Mouse (Mus musculus) MEL (cell line): ENCODE data around the gene Vgll4.

Source experiments
- BHLHE40 ChIP-seq: IDR thresholded peaks from 2 replicates; pipeline ENCODE4 v1.6.1; 2012; ENCODE audit warnings: low read depth, mild to moderate bottlenecking, inconsistent platforms, low read length, improper control_type of control experiment, borderline replicate concordance
- CTCF ChIP-seq, 3 experiments: IDR thresholded peaks in 2 of 3; conservative IDR thresholded peaks in 1 of 3; 2 replicates each; pipeline ENCODE4 v1.5.1; 2011 to 2012; ENCODE audit warnings: low read length in 3 of 3, low read depth in 2 of 3, mild to moderate bottlenecking in 2 of 3, improper control_type of control experiment in 1 of 3, inconsistent platforms in 1 of 3, mixed read lengths in 1 of 3, moderate library complexity in 1 of 3; ENCODE audit not compliant: control insufficient read depth in 1 of 3, insufficient read depth in 1 of 3, poor library complexity in 1 of 3, severe bottlenecking in 1 of 3
- ELF1 ChIP-seq: IDR thresholded peaks from 2 replicates; pipeline ENCODE4 v1.6.1; 2014; ENCODE audit warnings: low read depth, mild to moderate bottlenecking, inconsistent platforms, low read length, improper control_type of control experiment, moderate library complexity
- GABPA ChIP-seq: IDR thresholded peaks from 2 replicates; pipeline ENCODE4 v1.6.1; 2012; ENCODE audit warnings: low read depth, mild to moderate bottlenecking, inconsistent platforms, low read length, improper control_type of control experiment, moderate library complexity
- MYC ChIP-seq: IDR thresholded peaks from 2 replicates; pipeline ENCODE4 v1.6.1; 2011; ENCODE audit warnings: low read depth, mild to moderate bottlenecking, low read length, improper control_type of control experiment, moderate library complexity
- POLR2A ChIP-seq, 2 experiments: IDR thresholded peaks; 2 replicates each; pipeline ENCODE4 v1.6.1; 2011 to 2012; ENCODE audit warnings: low read length in 2 of 2, mild to moderate bottlenecking in 2 of 2, control low read depth in 1 of 2, improper control_type of control experiment in 1 of 2, low read depth in 1 of 2, moderate library complexity in 1 of 2; ENCODE audit not compliant: control insufficient read depth in 1 of 2, insufficient read depth in 1 of 2, poor library complexity in 1 of 2
- POLR2AphosphoS2 ChIP-seq: IDR thresholded peaks from 2 replicates; pipeline ENCODE4 v1.6.1; 2011; ENCODE audit warnings: low read length, improper control_type of control experiment
- RAD21 ChIP-seq: IDR thresholded peaks from 2 replicates; pipeline ENCODE4 v1.6.1; 2011; ENCODE audit warnings: mild to moderate bottlenecking, low read depth, low read length, improper control_type of control experiment
- SIN3A ChIP-seq: IDR thresholded peaks from 2 replicates; pipeline ENCODE4 v1.6.1; 2012; ENCODE audit warnings: low read length, improper control_type of control experiment, inconsistent platforms

DNA sequence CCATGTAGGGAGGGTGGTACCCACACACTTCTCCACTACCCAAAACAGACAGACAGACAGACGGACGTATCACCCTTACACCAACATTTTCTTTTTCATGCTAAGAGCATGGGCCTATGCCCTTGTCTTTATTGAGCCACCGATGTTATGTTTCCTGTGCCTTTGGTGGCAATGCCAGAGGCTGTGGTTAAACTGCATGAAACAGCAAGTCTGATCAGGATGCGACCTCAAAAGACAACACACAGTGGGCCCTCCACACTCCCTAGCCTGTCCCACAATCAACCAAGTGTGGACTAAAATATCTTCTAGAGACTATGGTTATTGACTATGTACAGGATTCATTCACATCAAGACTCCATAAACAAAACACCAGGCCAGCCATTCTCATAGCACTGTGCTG is 70.8 kb downstream of the Vgll4 start:
- TF ChIP-seq BHLHE40 = no peak
- TF ChIP-seq MYC = no peak
- no peak for TF ChIP-seq CTCF (IDR thresholded peaks at IDR 0.05 in 2 of 3, conservative IDR thresholded peaks at IDR 0.05 in 1 of 3; ENCODE audit: control insufficient read depth in 1 of 3, insufficient read depth in 1 of 3, low read depth in 2 of 3, low read length in 3 of 3, poor library complexity in 1 of 3, severe bottlenecking in 1 of 3)
- no peak for TF ChIP-seq POLR2AphosphoS2
- no peak for TF ChIP-seq POLR2A (IDR thresholded peaks at IDR 0.05; ENCODE audit: control insufficient read depth in 1 of 2, insufficient read depth in 1 of 2, low read depth in 1 of 2, low read length in 2 of 2, poor library complexity in 1 of 2)
- no peak for TF ChIP-seq GABPA
- no peak for TF ChIP-seq SIN3A
- no peak for TF ChIP-seq ELF1
- no peak for TF ChIP-seq RAD21
